Mouse (Mus musculus): ENCODE data around the gene Sos1.
"Not testable (repeated sequence)": the region's sequence is repeated elsewhere in the genome, so short reads cannot be mapped to it uniquely, and the experiment has no call there.

DNA sequence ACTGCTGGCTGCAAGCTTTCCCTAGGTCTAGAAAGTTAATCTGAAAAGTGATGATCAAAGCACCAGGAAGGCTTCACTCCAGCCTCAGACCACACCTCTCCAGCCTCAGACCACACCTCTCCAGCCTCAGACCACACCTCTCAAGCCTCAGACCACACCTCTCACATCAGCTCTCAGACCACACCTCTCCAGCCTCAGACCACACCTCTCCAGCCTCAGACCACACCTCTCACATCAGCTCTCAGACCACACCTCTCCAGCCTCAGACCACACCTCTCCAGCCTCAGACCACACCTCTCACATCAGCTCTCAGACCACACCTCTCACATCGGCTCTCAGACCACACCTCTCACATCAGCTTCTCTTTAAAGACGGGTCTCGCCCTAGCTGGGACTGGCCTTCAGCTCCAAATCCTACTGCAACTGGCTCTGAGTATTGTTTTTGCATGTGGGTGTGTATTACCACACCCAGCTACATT is 11.8 kb downstream of the Sos1 start:
- TF ChIP-seq POLR2A (IDR thresholded peaks at IDR 0.05; ENCODE audit: borderline replicate concordance, low read depth, low read length); CTCF (IDR thresholded peaks at IDR 0.05; ENCODE audit: low read depth, low read length): not testable (repeated sequence)

Data from bone marrow macrophage, adult 2 months (primary cell).